Mouse (Mus musculus) brain, embryonic 14.5 days (tissue): ENCODE data around the gene Primpol.

Source experiments
- CTCF ChIP-seq: fragments of 200-500 bp; IDR thresholded peaks from 2 replicates; pipeline ENCODE4 v1.5.1; 2012; ENCODE audit warnings: inconsistent platforms, mild to moderate bottlenecking, moderate library complexity, borderline replicate concordance; ENCODE audit not compliant: insufficient read depth, insufficient read length; ENCODE audit errors: extremely low read depth
- POLR2A ChIP-seq: fragments of 200-500 bp; IDR thresholded peaks from 2 replicates; pipeline ENCODE4 v1.6.1; 2012; ENCODE audit warnings: mild to moderate bottlenecking, inconsistent platforms, borderline replicate concordance; ENCODE audit not compliant: poor library complexity, insufficient read depth, insufficient read length, severe bottlenecking; ENCODE audit errors: extremely low read depth

- TF ChIP-seq CTCF, result no peak
- TF ChIP-seq POLR2A, result no peak
These were observed 1.1 kb downstream of the Primpol start for GRCm38 (mm10) chr8:46615936-46616335.
